Mouse (Mus musculus): ENCODE data around the gene Nfkbil1.
A peak's percentile ranks its signal among the peaks of the same experiment; 100 is the strongest.

The Nfkbil1 gene

GRCm38 (mm10) chr17:35254241-35255098 lies 18.9 kb upstream of the Nfkbil1 start:
- DNase-seq = peak; percentile 73

GRCm38 (mm10) chr17:35253293-35254093 lies 17.9 kb upstream of the Nfkbil1 start:
- DNase-seq = no peak

GRCm38 (mm10) chr17:35252619-35253292 lies 17.2 kb upstream of the Nfkbil1 start:
- DNase-seq = no peak

- DNase-seq = no peak
These were observed 16.4 kb upstream of the Nfkbil1 start for GRCm38 (mm10) chr17:35251981-35252380.

GRCm38 (mm10) chr17:35251162-35251719 lies 15.6 kb upstream of the Nfkbil1 start:
- no peak for DNase-seq

GRCm38 (mm10) chr17:35250348-35251120 lies 14.9 kb upstream of the Nfkbil1 start:
- no peak for DNase-seq

GRCm38 (mm10) chr17:35249451-35250197 lies 14.0 kb upstream of the Nfkbil1 start:
- DNase-seq = no peak

GRCm38 (mm10) chr17:35248986-35249385 lies 13.4 kb upstream of the Nfkbil1 start:
- DNase-seq = no peak

- DNase-seq = no peak
These were observed 11.6 kb upstream of the Nfkbil1 start for GRCm38 (mm10) chr17:35247144-35247543.

GRCm38 (mm10) chr17:35245731-35246623 lies 10.4 kb upstream of the Nfkbil1 start:
- DNase-seq = no peak

GRCm38 (mm10) chr17:35244999-35245398 lies 9.4 kb upstream of the Nfkbil1 start:
- no peak for DNase-seq

GRCm38 (mm10) chr17:35243086-35243485 lies 7.5 kb upstream of the Nfkbil1 start:
- peak; percentile 54 for DNase-seq

GRCm38 (mm10) chr17:35242015-35242941 lies 6.7 kb upstream of the Nfkbil1 start:
- DNase-seq = peak; percentile 78

GRCm38 (mm10) chr17:35241305-35242014 lies 5.9 kb upstream of the Nfkbil1 start, which contains the start of gene Ddx39b:
Gene Ddx39b, plus strand, starts transcription at chr17:35241746.
- peak; percentile 95 for DNase-seq

GRCm38 (mm10) chr17:35240384-35241304 lies 5.1 kb upstream of the Nfkbil1 start:
- DNase-seq = no peak

- DNase-seq = no peak
These were observed 4.1 kb upstream of the Nfkbil1 start for GRCm38 (mm10) chr17:35239700-35240099.

GRCm38 (mm10) chr17:35237504-35237903 lies 1.9 kb upstream of the Nfkbil1 start:
- no peak for DNase-seq
